Mouse (Mus musculus) stomach, postnatal 0 days (tissue): ENCODE measurements around the gene Adgrf1.

Experiments used
- CTCF ChIP-seq: IDR thresholded peaks from 2 replicates; pipeline ENCODE4 v1.5.1; 2016; ENCODE audit warnings: antibody characterized with exemption, low read depth, mild to moderate bottlenecking, moderate library complexity
- EP300 ChIP-seq: optimal IDR thresholded peaks from 2 replicates; pipeline ENCODE3; 2016; ENCODE audit warnings: antibody characterized with exemption

DNA sequence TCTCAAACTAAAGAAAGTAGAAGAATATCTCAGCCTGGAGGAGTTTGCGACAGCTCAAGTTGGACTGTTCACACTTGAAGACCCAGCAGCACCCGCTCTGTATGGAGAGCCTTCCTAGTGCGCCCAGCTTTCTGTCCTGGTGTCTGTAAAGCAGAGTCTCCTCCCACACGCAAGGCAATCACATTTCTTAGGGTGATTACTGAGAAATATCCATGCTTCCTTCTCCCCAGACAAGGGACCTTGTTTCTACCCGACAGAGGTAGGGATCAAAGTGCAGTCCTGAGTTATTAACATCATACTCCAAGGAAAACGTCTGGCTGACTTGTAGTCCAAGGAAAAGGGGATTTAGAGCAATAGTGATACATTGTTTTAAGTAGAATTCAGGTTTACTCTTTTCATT, 6.1 kb downstream of the Adgrf1 start:
- TF ChIP-seq CTCF (no peak), EP300 (no peak)
